Mouse (Mus musculus): ENCODE measurements around the gene Tle2.

Tle2 gene

DNA sequence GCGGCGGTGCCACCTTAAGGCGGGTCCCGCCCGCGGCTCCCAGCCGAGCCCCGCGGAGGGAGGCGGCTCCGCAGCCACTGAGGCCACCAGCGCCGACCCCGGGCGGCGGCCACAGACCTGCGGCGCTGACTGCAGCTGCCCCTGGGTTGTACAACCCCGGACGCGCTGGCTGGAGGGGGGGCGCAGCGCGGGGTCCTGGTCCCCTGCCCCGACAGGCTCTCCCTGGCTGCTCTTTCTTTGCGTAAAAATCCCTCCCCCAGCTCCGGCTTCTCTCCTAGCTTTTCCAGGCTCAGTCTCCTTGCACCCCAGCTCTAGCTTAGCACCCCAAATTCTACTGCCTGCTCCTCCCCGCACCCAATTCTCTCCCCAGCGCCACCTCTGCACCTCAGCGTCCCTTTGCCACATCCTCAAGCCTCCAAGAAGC lies 859 bp downstream of the Tle2 start:
- DNase-seq (ENCODE audit: low read depth): no peak

DNA sequence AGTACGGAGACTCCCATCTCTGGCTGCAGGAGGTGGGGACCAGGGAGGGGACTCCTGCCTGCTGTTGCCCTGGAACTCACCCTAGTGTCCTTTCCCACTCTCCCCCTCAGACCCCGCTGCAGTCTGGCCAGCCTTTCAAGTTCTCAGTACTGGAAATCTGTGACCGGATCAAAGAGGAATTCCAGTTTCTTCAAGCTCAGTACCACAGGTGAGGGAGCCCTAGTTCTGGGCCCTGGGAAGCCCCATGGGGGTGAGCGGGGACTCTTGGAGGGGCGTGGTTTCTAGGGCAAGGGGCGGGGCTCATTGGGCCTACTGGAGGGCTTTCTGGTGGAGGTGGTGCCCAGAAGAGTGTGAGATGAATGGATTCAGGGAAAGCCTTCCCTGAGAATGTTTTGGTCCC lies 1.3 kb downstream of the Tle2 start:
- DNase-seq (ENCODE audit: low read depth): no peak

DNA sequence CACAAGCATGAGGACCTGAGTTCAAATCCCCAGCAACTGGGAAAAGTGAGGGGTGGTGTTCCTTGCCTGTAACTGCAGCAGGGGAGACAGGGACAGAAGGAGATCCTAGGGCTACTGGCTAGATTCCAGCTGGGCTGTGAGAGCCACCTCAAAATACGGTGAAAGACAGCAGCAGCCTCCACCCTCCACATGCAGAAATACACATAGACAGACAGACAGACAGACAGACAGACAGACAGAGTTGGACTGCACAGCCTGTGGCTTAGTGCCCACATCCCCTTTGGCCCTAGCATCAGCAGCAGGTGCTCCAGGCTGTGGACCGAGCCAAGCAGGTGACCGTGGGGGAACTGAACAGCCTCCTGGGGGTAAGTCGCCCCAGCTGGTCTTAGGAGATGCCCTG lies 5.6 kb downstream of the Tle2 start:
- DNase-seq (ENCODE audit: low read depth): peak; percentile 50

DNA sequence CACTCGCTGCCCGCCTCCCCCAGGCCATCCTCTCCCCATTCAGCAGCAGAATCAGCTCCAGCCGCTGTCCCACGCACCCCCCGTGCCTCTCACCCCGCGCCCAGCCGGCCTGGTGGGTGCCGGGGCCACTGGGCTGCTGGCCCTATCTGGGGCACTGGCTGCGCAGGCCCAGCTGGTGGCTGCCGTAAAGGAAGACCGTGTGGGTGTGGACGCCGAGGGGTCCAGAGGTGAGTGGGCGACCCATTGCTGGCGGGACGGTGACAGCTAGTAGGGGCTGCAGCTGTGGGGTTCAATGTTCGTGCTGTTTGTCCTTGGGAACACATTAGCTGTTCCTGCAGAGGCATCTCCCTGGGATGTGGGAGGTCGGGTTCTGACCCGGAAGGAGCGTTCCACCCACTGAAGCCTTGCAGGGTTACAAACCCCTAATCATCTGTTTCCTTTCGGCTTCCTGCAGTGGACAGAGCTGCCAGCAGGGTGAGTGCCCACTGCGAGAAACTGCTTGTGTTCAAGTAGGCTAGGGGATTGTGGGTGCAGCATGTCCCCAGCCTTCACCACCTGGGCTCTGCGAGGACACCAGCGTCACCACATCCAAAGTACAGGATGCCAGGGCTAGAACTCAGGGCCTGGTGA lies 6.2 kb downstream of the Tle2 start:
- peak; percentile 91 for DNase-seq (ENCODE audit: low read depth)

DNA sequence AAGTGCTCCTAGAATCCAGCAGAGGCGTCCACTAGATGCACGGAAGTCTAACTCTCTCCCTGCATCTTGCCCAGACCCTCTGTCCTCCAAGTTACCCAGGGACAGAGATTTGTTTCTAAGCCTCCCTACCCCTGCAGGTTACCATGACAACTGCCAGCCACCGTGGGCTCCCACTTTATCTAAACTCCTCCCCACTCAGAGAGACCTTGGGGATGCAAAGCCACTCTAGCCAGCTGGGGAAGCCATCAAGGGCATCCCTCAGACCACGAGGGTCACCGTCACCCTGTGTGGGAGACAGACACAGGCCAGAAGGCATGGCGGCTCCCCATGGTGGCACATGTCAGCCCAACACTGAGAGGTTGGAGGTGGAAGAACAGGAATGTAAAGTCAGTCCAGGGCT lies 9.0 kb downstream of the Tle2 start:
- DNase-seq (ENCODE audit: low read depth): no peak

DNA sequence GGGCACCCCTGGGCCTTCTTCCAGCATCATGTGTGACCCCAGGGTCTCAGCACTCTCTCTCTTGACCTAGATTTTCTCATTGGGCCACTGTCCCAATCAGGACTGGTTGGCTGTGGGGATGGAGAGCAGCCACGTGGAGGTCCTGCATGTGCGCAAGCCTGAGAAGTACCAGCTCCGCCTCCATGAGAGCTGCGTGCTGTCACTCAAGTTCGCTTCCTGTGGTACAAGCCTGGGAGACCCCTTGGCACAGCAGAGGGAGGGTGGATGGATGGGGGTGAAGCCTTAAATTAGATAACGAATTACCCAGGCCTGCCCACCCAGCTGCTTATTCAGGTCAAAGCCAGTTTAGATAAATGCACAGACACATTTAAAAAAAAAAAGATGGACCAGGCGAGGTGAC lies 14.4 kb downstream of the Tle2 start:
- no peak for DNase-seq (ENCODE audit: low read depth)

DNA sequence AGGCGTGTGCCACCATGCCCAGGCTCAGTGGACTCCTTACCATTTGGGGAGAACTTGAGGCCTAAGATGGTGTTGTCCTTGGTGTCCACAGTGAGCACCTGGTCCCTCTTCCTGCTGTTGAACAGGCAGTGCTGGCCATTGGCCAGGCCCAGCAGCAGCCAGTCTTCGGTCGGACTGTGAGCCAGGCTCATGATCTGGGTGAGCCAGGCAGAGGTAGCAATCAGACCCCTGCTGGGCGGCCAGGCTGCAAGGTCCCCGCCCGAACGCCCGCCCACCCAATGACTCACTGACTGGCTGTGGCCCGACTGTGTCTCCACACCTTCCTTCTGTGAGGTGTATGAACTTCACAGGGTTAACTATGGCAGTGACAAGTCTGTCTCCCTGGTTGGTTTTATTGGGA lies 17.5 kb downstream of the Tle2 start:
- DNase-seq (ENCODE audit: low read depth): no peak

DNA sequence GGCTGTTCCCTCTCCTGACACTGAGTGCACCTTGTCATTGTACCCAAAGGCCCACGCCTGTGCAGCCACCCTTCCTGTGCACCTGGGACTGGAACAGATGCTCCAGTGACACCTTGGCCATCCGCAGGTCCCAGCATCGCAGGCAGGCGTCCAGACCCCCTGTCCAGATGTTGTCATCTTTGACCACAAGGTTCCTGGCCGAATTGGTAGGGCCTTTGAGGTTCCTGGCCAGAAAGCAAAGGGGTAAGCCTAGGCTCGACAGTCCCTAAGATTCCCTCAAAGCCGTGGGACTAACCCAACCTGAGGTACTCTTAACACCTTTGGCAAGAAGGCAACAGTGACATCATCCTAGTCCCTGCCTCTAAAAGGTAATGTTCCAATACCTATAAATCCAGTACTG lies 18.3 kb downstream of the Tle2 start:
- no peak for DNase-seq (ENCODE audit: low read depth)

DNA sequence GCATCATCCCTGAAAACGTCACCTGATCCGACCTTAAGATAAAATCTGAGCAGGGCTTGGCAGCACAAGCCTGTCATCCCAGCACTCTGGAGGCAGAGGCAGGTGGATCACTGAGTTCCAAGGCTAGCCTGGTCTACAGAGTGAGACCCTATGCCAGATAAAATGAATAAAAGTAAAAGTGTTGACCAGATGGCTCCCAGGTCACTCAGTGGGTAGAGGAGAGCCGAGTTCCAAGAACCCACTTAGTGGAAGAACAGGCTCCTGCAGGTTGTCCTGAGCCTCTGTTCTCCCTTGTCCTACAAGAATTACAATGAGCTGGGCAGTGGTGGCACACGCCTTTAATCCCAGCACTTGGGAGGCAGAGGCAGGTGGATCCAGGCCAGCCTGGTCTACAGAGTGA lies 18.9 kb downstream of the Tle2 start:
- DNase-seq (ENCODE audit: low read depth): no peak

DNA sequence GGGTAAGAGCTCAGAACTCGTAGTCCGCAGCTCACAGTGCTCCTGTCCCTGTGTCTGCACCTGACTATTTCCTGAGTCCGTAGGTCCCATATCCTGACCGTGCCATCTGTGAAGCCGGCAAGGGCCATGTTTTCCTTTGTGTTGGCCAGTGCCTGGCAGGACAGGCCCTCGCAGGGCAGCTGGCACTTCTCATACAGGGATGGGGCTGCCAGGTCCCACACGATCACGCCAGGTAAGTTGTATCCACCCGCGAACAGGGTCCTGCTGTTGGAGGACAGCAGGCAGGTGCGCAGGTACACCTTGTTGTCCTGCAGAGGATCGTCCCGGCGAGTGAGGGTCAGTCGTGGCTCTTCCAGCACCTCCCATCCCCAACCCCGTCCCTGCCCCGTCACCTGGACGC lies 19.6 kb downstream of the Tle2 start:
- no peak for DNase-seq (ENCODE audit: low read depth)

DNA sequence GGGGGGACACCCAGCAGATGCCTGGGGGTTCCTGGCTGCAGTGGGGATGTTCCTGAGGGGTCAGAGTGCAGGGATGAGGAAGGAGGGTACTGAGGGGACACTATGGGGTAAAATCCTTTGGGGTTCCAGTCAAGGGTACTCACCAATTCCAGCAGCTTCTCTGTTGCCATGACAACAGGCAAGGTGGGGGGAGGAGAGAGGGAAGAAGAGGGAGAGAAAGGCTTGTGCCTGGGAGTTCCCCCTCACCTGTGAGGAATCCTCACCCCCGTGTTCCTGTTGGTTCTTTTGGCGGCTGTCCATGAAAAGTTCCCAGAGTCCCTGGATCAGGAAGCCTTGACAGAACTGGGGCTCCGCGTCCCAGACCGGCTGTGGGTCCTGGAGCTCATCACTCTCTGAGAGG lies 21.2 kb downstream of the Tle2 start:
- DNase-seq (ENCODE audit: low read depth): no peak

DNA sequence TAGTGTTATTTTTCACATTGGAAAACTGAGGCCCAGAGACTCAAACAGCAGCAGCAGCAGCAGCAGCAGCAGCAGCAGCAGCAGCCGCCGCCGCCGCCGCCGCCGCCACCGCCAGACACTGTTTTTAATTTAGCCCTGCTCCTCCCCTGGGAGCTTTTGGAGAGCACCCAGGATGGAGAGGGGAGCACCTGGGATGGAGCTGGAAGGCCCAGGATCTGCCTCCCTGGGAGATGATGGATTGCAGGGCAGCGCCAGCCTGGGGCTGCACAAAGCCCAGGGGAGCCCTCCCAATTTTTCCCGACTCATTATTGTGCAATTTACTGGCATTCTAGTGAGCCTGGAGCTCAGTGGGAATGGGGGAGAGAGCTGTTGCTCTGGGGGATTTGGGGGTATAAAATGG lies 22.2 kb downstream of the Tle2 start:
- no peak for DNase-seq (ENCODE audit: low read depth)

DNA sequence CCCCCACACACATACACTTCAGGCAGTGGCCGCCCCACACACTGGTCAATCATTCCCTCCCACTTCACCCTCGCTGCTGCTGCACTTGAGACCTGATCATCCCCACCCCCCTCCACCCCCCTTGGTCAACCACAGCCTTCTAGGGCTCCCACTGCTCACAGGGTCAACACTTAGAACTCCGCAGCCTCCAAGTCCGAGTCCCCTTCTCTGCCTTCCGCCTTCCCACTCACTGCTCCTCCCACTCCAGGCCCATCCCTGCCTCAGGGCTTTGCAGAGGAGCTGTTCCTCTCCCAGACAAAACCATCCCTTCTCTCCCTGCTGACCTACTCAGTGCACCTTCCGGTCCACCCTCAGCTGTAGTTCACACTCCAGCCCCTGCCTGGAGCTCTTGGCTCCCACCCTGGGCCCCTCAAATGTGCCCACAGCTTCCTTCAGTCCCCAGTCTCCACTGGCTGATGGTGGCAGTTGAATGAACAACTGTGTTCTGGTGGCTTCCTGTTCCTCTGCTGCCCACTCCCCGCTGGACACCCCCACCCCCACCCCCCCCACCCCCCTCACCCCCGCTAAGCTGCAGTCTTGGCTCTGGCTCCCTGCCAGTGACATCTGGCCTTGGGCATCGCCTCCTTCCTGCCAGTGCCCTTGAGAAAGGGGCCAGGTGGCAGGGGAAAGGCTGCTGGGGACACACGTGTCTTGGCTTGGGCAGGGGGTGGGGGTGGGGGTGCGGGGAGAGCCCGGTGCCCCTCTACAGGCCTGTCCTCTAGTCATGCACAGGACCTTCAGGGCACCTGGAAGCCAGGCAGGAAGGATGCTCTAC lies 23.0 kb downstream of the Tle2 start:
- DNase-seq (ENCODE audit: low read depth): peak; percentile 95

DNA sequence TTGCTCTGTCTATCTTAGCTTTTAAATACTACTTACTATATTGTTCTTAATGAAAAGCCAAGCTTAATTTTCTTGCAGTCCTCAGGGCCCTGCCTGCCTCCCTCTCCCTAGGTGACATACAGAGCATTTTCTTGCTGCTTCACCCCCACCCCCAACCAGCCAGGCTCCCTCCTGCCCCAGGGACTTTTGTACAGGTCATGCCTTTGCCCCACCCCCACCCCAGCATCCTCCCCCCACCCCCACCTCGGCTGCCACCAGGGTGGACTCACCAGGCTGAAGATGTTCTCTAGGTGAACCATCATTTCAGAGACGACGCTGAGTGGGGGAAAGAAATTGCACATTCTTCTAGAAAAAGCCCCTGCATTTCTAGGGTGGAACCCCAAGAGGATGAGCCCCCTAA lies 24.0 kb downstream of the Tle2 start:
- no peak for DNase-seq (ENCODE audit: low read depth)

DNA sequence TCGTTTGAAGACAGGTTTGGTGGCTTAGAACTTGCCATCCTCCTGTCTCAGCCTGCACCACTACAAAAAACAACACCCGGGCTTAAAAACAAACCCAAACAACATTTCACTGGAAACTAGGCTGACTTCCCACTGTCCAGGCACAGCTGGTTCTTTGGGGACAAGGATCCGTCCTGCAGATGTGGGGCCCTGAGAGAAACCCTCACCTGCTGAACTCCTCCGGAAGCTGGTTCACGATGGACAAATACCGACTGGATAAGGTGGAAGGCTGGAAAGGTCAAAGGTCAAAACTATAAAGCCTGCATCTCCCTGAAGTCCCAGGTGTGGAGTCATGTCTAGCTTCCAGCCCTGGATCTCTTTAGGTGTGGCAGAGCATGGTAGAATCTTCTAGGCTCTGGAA lies 24.5 kb downstream of the Tle2 start:
- no peak for DNase-seq (ENCODE audit: low read depth)

DNA sequence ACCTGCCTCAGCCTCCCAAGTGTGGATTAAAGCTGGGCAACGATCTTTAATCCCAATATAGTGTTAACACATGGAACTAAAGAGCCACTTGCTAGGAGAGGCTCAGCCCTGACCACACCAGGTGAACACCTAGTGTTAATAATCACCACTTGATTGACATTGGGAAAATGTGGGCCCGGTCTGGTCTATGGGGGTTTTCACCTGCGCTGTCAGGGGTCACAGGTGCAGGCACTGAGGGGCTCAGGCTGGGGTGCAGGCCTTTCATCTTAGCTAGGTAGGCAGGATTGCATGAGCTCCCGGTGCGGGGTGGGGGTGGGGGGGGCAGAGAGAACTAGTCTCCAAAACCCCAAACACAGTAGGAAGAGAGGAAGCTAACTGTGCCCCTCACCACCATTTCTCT lies 25.3 kb downstream of the Tle2 start:
- DNase-seq (ENCODE audit: low read depth): no peak

DNA sequence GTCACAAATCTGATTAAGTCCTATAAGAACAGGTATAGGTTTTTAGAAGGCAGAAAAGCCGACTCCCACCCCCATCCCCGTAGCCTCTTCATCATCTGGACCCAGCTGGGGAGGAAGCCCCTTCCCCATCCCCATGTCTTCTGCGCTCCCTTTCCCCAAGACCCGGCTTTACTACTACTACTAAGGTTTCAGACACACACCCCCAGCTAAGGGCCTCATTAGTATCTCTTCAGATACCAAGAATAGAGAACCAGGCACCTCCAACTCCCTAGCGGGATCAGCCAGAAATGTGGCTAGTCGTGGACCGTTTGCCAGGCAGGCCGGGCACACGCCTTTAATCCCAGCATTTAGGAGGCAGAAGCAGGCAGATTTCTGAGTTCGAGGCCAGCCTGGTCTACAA lies 25.7 kb downstream of the Tle2 start:
- DNase-seq (ENCODE audit: low read depth): peak; percentile 43

DNA sequence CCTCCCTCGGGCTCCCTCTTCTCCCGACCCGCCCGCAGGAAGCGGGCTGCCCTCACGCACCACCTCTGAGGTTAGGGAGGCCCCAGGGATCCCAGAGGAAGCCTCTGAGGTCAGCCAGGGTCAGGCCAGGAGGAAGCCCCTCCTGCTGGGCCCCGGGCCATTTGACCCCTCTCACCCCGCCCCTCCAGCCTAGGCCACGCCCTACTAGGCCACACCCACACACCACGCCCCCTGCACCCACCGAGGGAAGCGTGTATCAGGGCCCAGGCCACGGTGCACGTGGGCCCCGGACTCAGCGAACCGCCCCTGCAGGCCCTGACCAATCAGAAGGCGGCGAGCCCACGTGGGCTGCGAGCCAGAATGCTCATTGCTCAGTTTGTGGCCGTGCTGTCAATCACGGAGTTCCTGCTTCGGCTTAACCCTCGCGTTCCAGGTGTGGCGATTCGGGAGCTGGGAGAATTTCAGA lies 26.4 kb downstream of the Tle2 start, which contains the start of gene Tle6:
TSS of gene Tle6 (minus strand) at position 336 of the 466 bp plus-strand sequence.
- peak; percentile 99 for DNase-seq (ENCODE audit: low read depth)

DNA sequence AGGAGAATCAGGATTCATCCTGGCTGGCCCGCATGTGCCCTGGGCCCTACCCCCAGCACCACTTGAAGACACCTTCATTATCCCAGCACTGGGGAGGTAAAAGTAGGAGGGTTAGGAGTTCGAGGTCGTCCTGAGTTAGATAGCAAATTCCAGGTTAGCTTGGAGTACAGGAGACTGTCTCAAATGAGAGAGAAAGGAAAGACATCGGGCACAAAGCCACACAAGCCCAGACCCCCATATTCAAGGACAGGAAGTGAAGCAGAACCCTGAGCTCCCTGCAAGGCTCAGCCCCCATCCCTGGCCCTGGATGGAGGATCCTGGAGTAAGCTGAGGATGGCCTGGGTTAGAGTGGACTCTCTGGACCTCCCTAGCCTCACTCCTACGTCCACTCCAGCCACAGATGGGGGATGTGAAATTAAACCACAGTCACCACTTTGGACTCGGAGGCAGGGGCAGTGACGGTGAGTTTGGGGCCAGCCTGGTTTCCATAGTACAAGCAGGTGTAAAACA lies 27.1 kb downstream of the Tle2 start:
- DNase-seq (ENCODE audit: low read depth): no peak

DNA sequence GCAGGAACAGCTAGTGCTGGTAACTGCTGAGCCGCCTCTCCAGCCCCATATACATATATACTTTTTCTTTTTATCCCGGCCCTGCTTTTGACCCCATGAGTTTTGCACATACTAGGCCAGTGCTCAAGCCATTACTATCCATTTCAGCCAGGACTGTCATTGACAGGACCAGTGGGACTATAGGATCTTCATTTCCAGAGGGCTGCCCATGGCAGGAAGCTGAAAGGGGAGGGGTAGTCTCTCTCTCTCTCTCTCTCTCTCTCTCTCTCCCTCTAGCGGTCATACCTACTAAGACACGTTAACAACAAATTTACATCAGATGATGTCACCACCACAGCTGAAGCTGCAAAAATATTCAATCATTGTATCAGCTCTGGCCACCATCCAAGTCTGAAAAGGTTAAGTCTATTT lies 28.4 kb downstream of the Tle2 start:
- peak; percentile 85 for DNase-seq (ENCODE audit: low read depth)

DNA sequence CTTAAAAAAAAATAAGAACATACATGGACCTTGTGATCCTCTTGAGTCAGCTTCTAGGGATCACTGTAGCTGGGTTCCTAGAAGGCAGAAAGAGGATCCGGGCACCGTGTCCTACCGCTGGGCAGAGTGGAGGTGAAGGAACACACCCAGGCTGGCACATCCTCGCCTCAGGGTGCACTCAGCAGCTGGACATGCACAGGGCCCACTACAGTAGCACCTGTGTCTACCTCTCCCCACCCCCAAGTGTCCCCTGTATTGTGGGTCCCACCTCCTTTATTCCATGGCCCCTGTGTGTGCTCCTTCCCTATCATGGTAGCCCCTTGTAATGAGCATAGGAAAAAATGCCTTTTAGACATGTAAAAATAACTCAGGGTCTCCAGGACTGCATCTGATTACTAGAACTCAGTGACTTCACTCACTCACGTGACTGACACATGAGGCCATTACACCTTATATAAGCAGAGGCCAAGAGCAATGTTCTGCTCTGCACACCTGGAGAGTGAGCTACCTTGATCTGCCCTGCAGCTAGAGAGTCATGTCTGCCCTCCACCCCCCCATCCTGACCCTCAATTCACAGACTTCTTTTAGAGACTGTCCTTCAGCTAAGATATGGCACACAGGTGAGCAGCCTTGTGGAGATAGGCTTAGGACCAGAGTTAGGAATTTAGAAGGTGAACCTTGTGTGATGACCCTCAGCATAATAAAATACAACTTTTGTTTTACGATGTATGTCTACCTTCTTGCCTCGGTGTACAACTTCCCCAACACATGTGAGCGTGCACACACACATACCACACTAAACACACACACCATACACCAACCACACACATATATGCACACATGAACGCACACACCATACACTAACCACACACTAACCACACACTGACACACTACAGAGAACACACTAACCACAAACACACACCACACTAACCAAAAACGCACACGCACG lies 29.9 kb downstream of the Tle2 start:
- no peak for DNase-seq (ENCODE audit: low read depth)

DNA sequence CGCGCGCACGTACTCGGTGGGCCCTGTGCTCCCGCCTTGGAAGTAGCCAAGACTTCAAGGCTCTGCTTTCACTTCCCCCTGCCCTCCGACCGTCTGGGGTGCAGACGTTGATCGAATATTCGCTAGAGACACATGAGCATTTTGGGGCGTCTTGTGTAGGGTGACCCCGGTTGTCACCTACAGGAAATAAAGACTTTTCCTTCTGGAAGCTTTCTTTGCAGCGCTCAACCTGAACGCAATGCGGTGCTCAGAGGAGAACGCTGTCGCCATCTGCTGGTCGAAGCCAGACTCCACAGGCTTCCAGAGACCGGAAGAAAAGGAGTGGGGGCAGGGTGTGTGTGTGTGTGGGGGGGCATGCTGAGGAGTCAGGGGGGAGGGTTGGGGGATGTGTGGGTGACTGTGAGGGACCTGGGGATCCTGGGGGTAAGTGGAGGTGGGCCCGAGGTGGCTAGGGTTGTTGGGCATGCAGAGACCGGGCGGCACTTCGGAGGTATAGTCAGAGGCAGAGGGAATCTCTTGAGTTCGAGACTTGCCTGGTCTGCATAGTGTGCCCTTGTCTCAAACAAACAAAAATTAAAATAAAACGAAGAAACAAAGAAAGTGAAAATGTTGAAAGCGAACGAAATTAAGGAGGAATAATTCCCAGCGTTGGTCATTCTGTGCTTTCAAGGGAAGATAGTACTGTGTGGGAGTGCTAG lies 30.8 kb downstream of the Tle2 start:
- DNase-seq (ENCODE audit: low read depth): peak; percentile 92

All from 416B (cell line).